Mouse (Mus musculus): ENCODE data around the gene Rbm26.

GRCm38 (mm10) chr14:105219525-105220376 is 42.6 kb upstream of the Rbm26 start:
- TF ChIP-seq CTCF (IDR thresholded peaks at IDR 0.05; ENCODE audit: low read depth, low read length), result no peak
- no peak for TF ChIP-seq POLR2A (IDR thresholded peaks at IDR 0.05; ENCODE audit: extremely low read depth, insufficient read depth, low read length)
